Comparison of ENCODE assay signal across 8 mouse cellular contexts in genomic region chr6:39542631-39543597, GRCm38 (mm10). TPM values are rescaled to one million over a fixed set of nuclear protein-coding genes. Genes with fewer than 3 reads are reported as not detected.
DNase-seq lines count a peak whose midpoint lies in the region; ATAC-seq lines count a peak whose summit lies in the region.

No protein-coding gene starts in this region.

- peaks cover 74% of the 10 kb centered on the region for H3K4me1 ChIP-seq in hindbrain, embryonic 15.5 days (replicated peaks)
- peaks cover 67% of the 10 kb centered on the region for H3K4me1 ChIP-seq in limb, embryonic 13.5 days
- H3K4me1 ChIP-seq in midbrain, embryonic 14.5 days (ENCODE audit: control insufficient read depth, insufficient read depth, low read length): peaks cover 49% of the 10 kb centered on the region

- H3K4me2 ChIP-seq in hindbrain, embryonic 15.5 days: peak overlapping the region; percentile 5; the same call in 1 of the 2 replicates
- peak overlapping the region; percentile 53 for H3K4me2 ChIP-seq in limb, embryonic 13.5 days (replicated peaks)
- H3K4me2 ChIP-seq in midbrain, embryonic 14.5 days (ENCODE audit: low read length): peak overlapping the region; percentile 26; the same call in 1 of the 2 replicates

- no peaks in the 10 kb centered on the region for H3K36me3 ChIP-seq in hindbrain, embryonic 15.5 days
- peaks cover 3% of the 10 kb centered on the region; the same call in 1 of the 2 replicates for H3K36me3 ChIP-seq in limb, embryonic 13.5 days
- no peaks in the 10 kb centered on the region for H3K36me3 ChIP-seq in midbrain, embryonic 14.5 days (ENCODE audit: control insufficient read depth, insufficient read depth, low read length)

- peak; percentile 84 for ATAC-seq in hindbrain, embryonic 15.5 days (ENCODE audit: low FRiP score, low read depth)
- ATAC-seq in limb, embryonic 13.5 days (ENCODE audit: low FRiP score, low read depth): peak; percentile 88
- ATAC-seq in midbrain, embryonic 14.5 days (ENCODE audit: low FRiP score, low TSS enrichment): peak; percentile 71

- H3K9me3 ChIP-seq in hindbrain, embryonic 15.5 days: no peaks in the 10 kb centered on the region
- H3K9me3 ChIP-seq in limb, embryonic 13.5 days: no peaks in the 10 kb centered on the region
- no peaks in the 10 kb centered on the region for H3K9me3 ChIP-seq in midbrain, embryonic 14.5 days (ENCODE audit: control insufficient read depth, low read length)

- H3K27ac ChIP-seq in hindbrain, embryonic 15.5 days (replicated peaks): peak overlapping the region; percentile 80
- H3K27ac ChIP-seq in limb, embryonic 13.5 days: peak overlapping the region; percentile 96
- peak overlapping the region; percentile 79 for H3K27ac ChIP-seq in midbrain, embryonic 14.5 days (replicated peaks; ENCODE audit: low read depth, low read length)

- H3K27me3 ChIP-seq in hindbrain, embryonic 15.5 days: no peaks in the 10 kb centered on the region
- no peaks in the 10 kb centered on the region for H3K27me3 ChIP-seq in limb, embryonic 13.5 days
- no peaks in the 10 kb centered on the region for H3K27me3 ChIP-seq in midbrain, embryonic 14.5 days (ENCODE audit: control insufficient read depth, insufficient read depth, low read length)

- H3K9ac ChIP-seq in hindbrain, embryonic 15.5 days: no peak overlapping the region
- H3K9ac ChIP-seq in limb, embryonic 13.5 days: peak overlapping the region; percentile 43; the same call in 1 of the 2 replicates
- no peak overlapping the region; the same call in 1 of the 2 replicates for H3K9ac ChIP-seq in midbrain, embryonic 14.5 days (replicated peaks; ENCODE audit: low read length)

- DNase-seq in ES-CJ7 (ENCODE audit: low read depth, low spot score): peak; percentile 45
- peak; percentile 73 for DNase-seq in brain, adult 2 months (ENCODE audit: low read depth, low spot score)
- DNase-seq in gastrocnemius, postnatal 10 days: peak; percentile 88
- DNase-seq in midbrain, embryonic 14.5 days: peak; percentile 82
- peak; percentile 64 for DNase-seq in testis, postnatal 14 days (ENCODE audit: low spot score)
- no peak for DNase-seq in spleen, adult 18-20 months

- 14% methylated on average over 14 of the region's 15 CpGs for WGBS in hindbrain, embryonic 15.5 days
- 9% methylated on average over 15 of the region's 15 CpGs for WGBS in limb, embryonic 13.5 days
- WGBS in midbrain, embryonic 14.5 days: 15% methylated on average over 15 of the region's 15 CpGs

- H3K4me3 ChIP-seq in hindbrain, embryonic 15.5 days: no peak overlapping the region
- H3K4me3 ChIP-seq in limb, embryonic 13.5 days: peak overlapping the region; percentile 11; the same call in 1 of the 2 replicates
- H3K4me3 ChIP-seq in midbrain, embryonic 14.5 days (replicated peaks; ENCODE audit: low read depth, low read length): no peak overlapping the region

RNA-seq across cellular contexts. Expression of gene Dennd2a, which starts 14.8 kb away (rescaled TPM):
- total RNA-seq in gastrocnemius, postnatal 10 days (2021): 10 to 100 TPM; 15.4 to 19.9 TPM
- polyA plus RNA-seq in hindbrain, embryonic 15.5 days (2015; fragmentation: Nextera tagmentation; extraction: Ambion mirVana): 18.7 and 25.1 TPM in 2 replicates
- 25.8 and 30.1 TPM in 2 replicates for polyA plus RNA-seq in limb, embryonic 13.5 days (2015; fragmentation: Nextera tagmentation; extraction: Ambion mirVana)
- polyA plus RNA-seq in midbrain, embryonic 14.5 days (2014; fragmentation: Nextera tagmentation; extraction: Ambion mirVana): 23.3 and 31.5 TPM in 2 replicates

RNA-seq across cellular contexts. Expression of gene Adck2, which starts 30.8 kb away (rescaled TPM):
- 10 to 100 TPM in 1 of 2 experiments, 1 to 10 TPM in 1; 6.2 to 12.5 TPM for total RNA-seq in gastrocnemius, postnatal 10 days (2021)
- 41.3 and 47.1 TPM in 2 replicates for polyA plus RNA-seq in hindbrain, embryonic 15.5 days (2015; fragmentation: Nextera tagmentation; extraction: Ambion mirVana)
- polyA plus RNA-seq in limb, embryonic 13.5 days (2015; fragmentation: Nextera tagmentation; extraction: Ambion mirVana): 41.9 and 42.8 TPM in 2 replicates
- polyA plus RNA-seq in midbrain, embryonic 14.5 days (2014; fragmentation: Nextera tagmentation; extraction: Ambion mirVana): 34.5 and 48.7 TPM in 2 replicates

RNA-seq across cellular contexts. Expression of gene Gm42420, which starts 42.6 kb away (rescaled TPM):
- not detected for total RNA-seq in gastrocnemius, postnatal 10 days (2021)
- 0.59 and 3.5 TPM in 2 replicates for polyA plus RNA-seq in hindbrain, embryonic 15.5 days (2015; fragmentation: Nextera tagmentation; extraction: Ambion mirVana)
- polyA plus RNA-seq in limb, embryonic 13.5 days (2015; fragmentation: Nextera tagmentation; extraction: Ambion mirVana): 1.0 and 3.4 TPM in 2 replicates
- polyA plus RNA-seq in midbrain, embryonic 14.5 days (2014; fragmentation: Nextera tagmentation; extraction: Ambion mirVana): 0.58 TPM in 1 of 2 replicates, not detected in the other

RNA-seq across cellular contexts. Expression of gene Ndufb2, which starts 49.5 kb away (rescaled TPM):
- 100 to 1,000 TPM; 263 to 317 TPM for total RNA-seq in gastrocnemius, postnatal 10 days (2021)
- 499 and 517 TPM in 2 replicates for polyA plus RNA-seq in hindbrain, embryonic 15.5 days (2015; fragmentation: Nextera tagmentation; extraction: Ambion mirVana)
- 333 and 336 TPM in 2 replicates for polyA plus RNA-seq in limb, embryonic 13.5 days (2015; fragmentation: Nextera tagmentation; extraction: Ambion mirVana)
- polyA plus RNA-seq in midbrain, embryonic 14.5 days (2014; fragmentation: Nextera tagmentation; extraction: Ambion mirVana): 404 and 530 TPM in 2 replicates

Comparison
In these comparisons a context has a peak if more than half of its experiments do, and no peak if none do; other contexts are left out.
1. DNase-seq: peak in ES-CJ7 (single experiment), brain, adult 2 months (single experiment), gastrocnemius, postnatal 10 days (single experiment), midbrain, embryonic 14.5 days (single experiment) and testis, postnatal 14 days (single experiment); none in spleen, adult 18-20 months (0 of 2).
2. Peak in every context shown above with its lines, with median percentiles within 50 percentile points of each other: ATAC-seq, H3K27ac ChIP-seq and H3K4me2 ChIP-seq.